Mouse (Mus musculus) stomach, embryonic 14.5 days (tissue): ENCODE measurements around the gene Dmkn. TPM values are rescaled to one million over a fixed set of nuclear protein-coding genes. Genes with fewer than 3 reads are reported as not detected.

ENCODE experiments used
- ATAC-seq: fragments of 200-750 bp; cut with Nextera tagmentation; 2 replicates; pipeline ENCODE4 v1.8.0; 2017; ENCODE audit warnings: low read depth, moderate TSS enrichment; ENCODE audit not compliant: insufficient number of reproducible peaks, insufficient read depth, low FRiP score
- H3K27ac ChIP-seq: fragments of 300-500 bp; sonication (generic); 2 replicates; pipeline ENCODE4 v1.5.1; 2014; ENCODE audit warnings: mild to moderate bottlenecking, low read length, moderate library complexity, mixed read lengths
- H3K27me3 ChIP-seq: fragments of 300-500 bp; sonication (generic); 2 replicates; pipeline ENCODE4 v1.6.1; 2014; ENCODE audit warnings: low read length, control low read depth, mixed read lengths; ENCODE audit not compliant: control insufficient read depth, insufficient read depth
- H3K36me3 ChIP-seq: fragments of 300-500 bp; sonication (generic); 2 replicates; pipeline ENCODE4 v1.6.1; 2014; ENCODE audit warnings: mild to moderate bottlenecking, control low read depth, low read length, moderate library complexity, mixed read lengths; ENCODE audit not compliant: control insufficient read depth, insufficient read depth
- H3K4me1 ChIP-seq: fragments of 300-500 bp; sonication (generic); 2 replicates; pipeline ENCODE4 v1.6.1; 2014; ENCODE audit warnings: low read length, control low read depth, mixed read lengths; ENCODE audit not compliant: control insufficient read depth, insufficient read depth
- H3K4me2 ChIP-seq: fragments of 300-500 bp; sonication (generic); replicated peaks from 2 replicates; pipeline ENCODE4 v1.6.1; 2014; ENCODE audit warnings: low read depth, low read length, control low read depth
- H3K4me3 ChIP-seq: fragments of 300-500 bp; sonication (generic); 2 replicates; pipeline ENCODE4 v1.5.1; 2014; ENCODE audit warnings: low read depth, low read length, control low read depth
- H3K9ac ChIP-seq: fragments of 300-500 bp; sonication (generic); replicated peaks from 2 replicates; pipeline ENCODE4 v1.6.1; 2014; ENCODE audit warnings: low read depth, mild to moderate bottlenecking, control low read depth, low read length, moderate library complexity, mixed read lengths
- H3K9me3 ChIP-seq: fragments of 300-500 bp; sonication (generic); 2 replicates; pipeline ENCODE4 v1.6.1; 2016; ENCODE audit warnings: low read depth, low read length, control low read depth; ENCODE audit not compliant: control insufficient read depth
- WGBS: fragments of 180-500 bp; shearing (Covaris S2); extraction: QIAGEN DNeasy Blood & Tissue Kit; methylation state at CpG from one replicate; pipeline ENCODE4 v1.1.7; 2014; 5-methylcytosine and 5-hydroxymethylcytosine counted together
- polyA plus RNA-seq: library from polyadenylated mRNA; unstranded; fragments of >200 nt; fragmentation: Nextera tagmentation; extraction: Ambion mirVana; gene quantifications from 2 replicates; pipeline ENCODE4 v1.2.1, GENCODE M21; 2014

The Dmkn gene
- polyA plus RNA-seq, 1 experiment from 2014 or later = 5.9 TPM

DNA sequence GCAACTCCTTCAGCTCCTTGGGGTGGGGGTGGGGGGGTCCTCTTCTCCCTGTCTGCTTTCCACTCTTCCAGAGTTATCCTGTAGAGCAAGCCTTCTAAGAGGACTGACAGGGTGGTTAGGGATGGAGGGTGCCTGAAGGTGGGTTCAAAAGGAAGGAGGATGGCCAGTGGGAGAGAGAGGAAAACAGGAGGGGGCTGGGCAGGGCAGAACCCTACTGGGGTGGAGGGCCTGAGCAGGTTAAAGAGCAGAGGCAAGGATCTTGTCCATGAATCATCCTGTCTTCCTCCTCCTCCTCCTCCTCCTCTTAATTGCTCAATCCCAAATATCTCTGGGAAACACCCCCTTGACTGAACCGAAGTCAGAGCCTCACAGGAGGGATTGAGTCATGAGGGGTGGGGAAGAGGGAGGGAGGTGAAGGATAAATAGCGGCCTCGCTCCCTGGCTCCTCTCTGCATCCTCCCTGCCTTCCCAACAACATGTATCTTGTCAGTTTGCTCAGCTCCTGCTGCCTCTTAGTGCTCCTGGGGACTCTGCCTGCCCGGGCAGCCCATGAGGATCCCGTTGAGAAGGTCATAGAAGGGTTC is 12.4 kb upstream of the Dmkn start, which contains the start of gene Sbsn:
TSS of gene Sbsn (plus strand) at position 386 of the 584 bp plus-strand sequence.
- no peak for ATAC-seq

DNA sequence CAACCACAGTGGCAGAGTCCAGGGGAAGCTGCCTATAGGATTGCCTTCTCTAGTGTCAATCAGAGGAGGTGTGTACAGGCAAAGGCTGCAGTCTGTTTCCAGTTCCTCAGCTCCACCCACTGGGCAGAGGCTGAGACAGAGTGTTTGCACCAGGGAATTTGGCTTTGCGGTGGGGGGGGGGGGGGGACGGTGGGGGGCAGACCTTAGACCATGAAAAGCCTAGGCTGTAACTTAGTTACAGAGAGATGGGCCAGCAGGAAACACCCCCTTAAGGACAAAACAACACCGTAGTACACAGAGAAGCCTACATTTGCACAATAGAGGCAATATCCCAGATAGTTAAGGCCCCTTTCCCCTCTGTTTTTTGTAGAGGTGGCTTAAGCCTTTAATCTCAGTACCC is 6.6 kb upstream of the Dmkn start:
- WGBS = 75% methylated on average over 3 of the region's 3 CpGs
- Histone ChIP-seq H3K4me3 (no peak overlapping the region), H3K9me3 (0 out of 2 replicates have a peak, but pooled peaks cover 5% of the 10 kb centered on the region), H3K36me3 (no peaks in the 10 kb centered on the region), H3K27me3 (no peaks in the 10 kb centered on the region), H3K4me1 (no peaks in the 10 kb centered on the region), H3K27ac (no peak overlapping the region), H3K4me2 (no peak overlapping the region), H3K9ac (no peak overlapping the region)
- ATAC-seq = no peak

More for the DNA sequence above, 12.4 kb upstream of the Dmkn start, which contains the start of gene Sbsn:
- Histone ChIP-seq H3K9me3 (0 out of 2 replicates have a peak, but pooled peaks cover 5% of the 10 kb centered on the region), H3K9ac (no peak within 1 kb of the TSS), H3K36me3 (no peaks in the 10 kb centered on the region), H3K4me2 (no peak within 1 kb of the TSS), H3K27me3 (no peaks in the 10 kb centered on the region), H3K4me1 (no peaks in the 10 kb centered on the region), H3K4me3 (no peak within 1 kb of the TSS), H3K27ac (no peak within 1 kb of the TSS)
- WGBS = 36% methylated on average over 5 of the region's 5 CpGs

DNA sequence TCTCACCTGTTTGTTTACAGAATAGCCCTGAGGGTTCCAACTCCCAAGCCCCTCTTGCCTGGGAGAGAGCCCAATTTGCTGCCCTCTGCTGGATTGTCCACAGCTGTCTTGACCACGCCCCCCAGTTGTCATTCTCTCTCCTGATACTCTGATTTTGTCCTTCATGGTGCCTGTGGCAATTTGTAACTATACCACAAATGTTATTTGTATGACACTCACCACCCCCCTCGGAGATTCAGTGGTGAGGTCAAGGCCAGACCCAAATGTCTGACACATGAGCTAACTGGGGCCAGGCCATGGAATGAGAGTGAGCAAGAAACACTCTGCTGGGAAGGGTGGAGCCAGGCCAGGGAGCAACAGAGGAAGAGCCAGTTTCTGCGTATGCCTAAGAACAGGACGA is 4.7 kb upstream of the Dmkn start:
- no peaks in the 10 kb centered on the region for H3K36me3 ChIP-seq
- H3K9ac ChIP-seq = no peak overlapping the region
- no peaks in the 10 kb centered on the region for H3K4me1 ChIP-seq
- H3K27ac ChIP-seq = no peak overlapping the region
- H3K4me2 ChIP-seq = no peak overlapping the region
- no peak overlapping the region for H3K4me3 ChIP-seq
- peak; percentile 39; the same call in 1 of the 2 replicates for ATAC-seq
- WGBS = 20% methylated on average over 4 of the region's 4 CpGs
- H3K9me3 ChIP-seq = 0 out of 2 replicates have a peak, but pooled peaks cover 5% of the 10 kb centered on the region
- H3K27me3 ChIP-seq = no peaks in the 10 kb centered on the region

DNA sequence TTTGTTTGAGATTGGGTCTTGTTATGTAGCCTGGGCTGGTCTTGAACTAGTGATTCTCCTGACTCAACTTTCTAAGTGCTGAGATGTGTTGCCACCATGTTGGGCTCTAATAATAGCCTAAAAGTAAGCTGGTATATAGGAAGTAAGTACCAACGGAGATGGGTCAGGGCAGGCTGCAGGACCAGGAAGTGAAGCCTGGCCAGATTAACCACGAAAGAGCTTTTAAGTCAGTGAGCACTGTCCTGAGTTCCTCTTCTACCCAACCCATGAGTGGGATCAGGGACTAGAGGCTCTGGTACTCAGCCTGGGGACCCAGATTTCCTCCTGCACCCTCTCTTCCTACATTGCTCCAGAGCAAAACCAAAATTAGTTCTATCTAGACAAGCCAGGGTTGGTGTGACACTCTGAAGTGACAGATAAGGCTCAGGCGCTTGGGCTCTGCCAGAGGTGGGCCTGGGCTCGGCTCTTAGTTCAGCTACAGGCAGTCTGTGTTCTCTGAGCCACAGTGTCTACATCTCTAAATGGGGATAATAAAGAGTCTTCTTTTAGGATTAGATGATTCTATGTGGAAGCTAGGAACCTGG is 1.7 kb upstream of the Dmkn start:
- H3K4me1 ChIP-seq = no peaks in the 10 kb centered on the region
- WGBS = 76% methylated on average over 4 of the region's 4 CpGs

DNA sequence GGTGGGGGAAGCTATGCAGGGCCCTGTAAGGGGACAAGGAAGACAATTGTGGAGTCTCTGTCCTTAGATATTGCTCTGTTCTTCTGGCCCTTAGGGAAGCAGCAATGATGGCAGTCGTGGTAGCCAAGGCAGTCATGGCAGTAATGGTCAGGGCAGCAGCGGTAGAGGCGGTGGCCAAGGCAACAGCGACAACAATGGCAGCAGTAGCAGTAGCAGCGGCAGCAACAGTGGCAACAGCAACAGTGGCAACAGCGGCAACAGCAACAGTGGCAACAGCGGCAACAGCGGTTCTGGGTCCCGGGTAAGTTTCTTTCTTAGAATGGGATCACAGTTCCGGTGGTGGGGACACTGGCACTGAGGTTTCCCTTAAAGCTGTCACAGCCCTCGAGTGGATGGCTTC is 1.6 kb downstream of the Dmkn start:
- Histone ChIP-seq H3K27me3 (no peaks in the 10 kb centered on the region), H3K4me2 (no peak overlapping the region), H3K4me1 (no peaks in the 10 kb centered on the region), H3K27ac (no peak overlapping the region), H3K4me3 (no peak overlapping the region), H3K9ac (no peak overlapping the region), H3K36me3 (no peaks in the 10 kb centered on the region), H3K9me3 (no peaks in the 10 kb centered on the region)
- 46% methylated on average over 11 of the region's 11 CpGs for WGBS
- no peak for ATAC-seq

More for the DNA sequence above, 1.7 kb upstream of the Dmkn start:
- Histone ChIP-seq H3K36me3 (no peaks in the 10 kb centered on the region), H3K4me2 (no peak overlapping the region), H3K4me3 (no peak overlapping the region), H3K9me3 (no peaks in the 10 kb centered on the region), H3K27me3 (no peaks in the 10 kb centered on the region), H3K9ac (no peak overlapping the region), H3K27ac (no peak overlapping the region)
- ATAC-seq = no peak

DNA sequence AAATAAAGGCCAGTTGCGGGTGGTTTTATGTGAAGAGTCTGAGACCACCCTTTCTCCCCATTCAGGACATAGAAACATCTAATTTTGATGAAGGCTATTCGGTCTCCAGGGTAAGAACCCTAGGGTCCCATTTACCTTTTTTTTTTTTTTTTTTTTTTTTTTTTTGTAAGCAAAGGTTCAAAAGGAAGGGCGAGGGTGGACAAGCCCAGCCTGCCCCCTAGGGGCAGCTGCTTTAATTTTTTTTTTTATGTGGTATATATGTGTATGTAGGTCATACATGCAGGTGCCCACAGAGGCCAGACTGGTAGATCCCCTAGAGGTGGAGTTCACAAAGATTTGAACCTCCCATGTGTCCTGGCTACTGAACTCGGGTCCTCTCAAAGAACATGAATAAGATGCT is 2.9 kb downstream of the Dmkn start:
- Histone ChIP-seq H3K27me3 (no peaks in the 10 kb centered on the region), H3K4me2 (no peak overlapping the region), H3K27ac (no peak overlapping the region), H3K36me3 (no peaks in the 10 kb centered on the region), H3K4me3 (no peak overlapping the region), H3K9ac (no peak overlapping the region), H3K4me1 (no peaks in the 10 kb centered on the region), H3K9me3 (no peaks in the 10 kb centered on the region)
- 86% methylated on average over 4 of the region's 4 CpGs for WGBS
- ATAC-seq = no peak

DNA sequence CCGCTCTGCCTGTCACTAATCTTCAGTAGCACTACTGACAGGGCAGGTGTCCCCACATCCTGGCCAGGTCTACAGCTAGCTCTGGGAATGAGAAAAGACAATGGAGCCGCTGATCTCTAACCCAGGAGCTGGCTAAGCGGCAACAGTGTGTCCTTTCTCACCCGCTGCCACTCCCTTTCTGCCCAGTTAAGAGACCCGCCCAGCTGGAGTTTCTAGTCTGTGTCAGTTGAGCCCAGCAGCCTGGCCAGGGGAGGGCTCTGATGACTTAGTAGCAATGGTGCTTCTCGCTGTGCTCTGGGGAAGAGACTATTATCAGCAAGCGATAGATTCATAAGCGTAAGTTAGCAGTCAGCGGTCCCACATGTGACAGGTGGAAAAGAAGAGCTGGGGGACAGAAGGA is 5.7 kb downstream of the Dmkn start:
- no peak overlapping the region for H3K4me3 ChIP-seq
- no peak overlapping the region for H3K9ac ChIP-seq
- no peaks in the 10 kb centered on the region for H3K9me3 ChIP-seq
- no peaks in the 10 kb centered on the region for H3K36me3 ChIP-seq
- H3K27me3 ChIP-seq = no peaks in the 10 kb centered on the region
- H3K4me1 ChIP-seq = no peaks in the 10 kb centered on the region
- 27% methylated on average over 9 of the region's 9 CpGs for WGBS
- ATAC-seq = 0 out of 2 replicates have a peak, but pooled peaks have one; percentile 50
- 0 out of 2 replicates have a peak overlapping the region, but pooled peaks have one; percentile 0 for H3K27ac ChIP-seq
- 0 out of 2 replicates have a peak overlapping the region, but pooled peaks have one; percentile 7 for H3K4me2 ChIP-seq

DNA sequence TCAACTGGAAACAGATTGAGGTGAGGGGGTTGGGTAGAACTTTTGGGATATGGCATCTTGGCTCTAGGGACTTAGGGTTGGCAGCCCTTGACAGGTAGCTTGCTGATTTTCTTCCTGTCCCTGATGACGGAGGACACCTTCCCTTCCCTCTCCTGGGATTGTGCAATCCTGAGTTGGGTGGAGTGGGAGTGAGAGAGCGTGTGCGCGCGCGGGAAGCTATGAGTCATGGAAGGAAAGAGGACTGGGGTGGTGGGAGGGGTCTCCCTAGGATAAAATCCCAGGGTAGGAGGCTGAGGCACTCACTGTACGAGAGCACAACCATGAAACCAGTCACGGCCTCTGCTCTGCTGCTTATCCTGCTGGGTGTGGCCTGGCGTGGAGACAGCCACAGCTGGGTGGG is 12.5 kb downstream of the Dmkn start:
- H3K4me1 ChIP-seq = no peaks in the 10 kb centered on the region
- H3K9ac ChIP-seq = no peak overlapping the region
- WGBS = 72% methylated on average over 9 of the region's 9 CpGs
- 0 out of 2 replicates have a peak, but pooled peaks have one; percentile 28 for ATAC-seq
- H3K4me2 ChIP-seq = no peak overlapping the region
- H3K27ac ChIP-seq = no peak overlapping the region
- H3K36me3 ChIP-seq = no peaks in the 10 kb centered on the region
- no peaks in the 10 kb centered on the region for H3K9me3 ChIP-seq
- H3K27me3 ChIP-seq = no peaks in the 10 kb centered on the region
- H3K4me3 ChIP-seq = no peak overlapping the region
